Mouse (Mus musculus) CD4-positive, CD25-positive, alpha-beta regulatory T cell, adult 4 months (primary cell): ENCODE data around the gene Limk1. TPM values are rescaled to one million over a fixed set of nuclear protein-coding genes. Genes with fewer than 3 reads are reported as not detected.
"Not testable (repeated sequence)": the region's sequence is repeated elsewhere in the genome, so short reads cannot be mapped to it uniquely, and the experiment has no call there.

ENCODE experiments used
- ATAC-seq: one replicate; pipeline ENCODE4 v1.8.0; 2017
- polyA plus RNA-seq, 2 experiments: library from polyadenylated mRNA; unstranded; fragments of 100-300 nt; shearing (Covaris generic); gene quantifications; one replicate each; pipeline ENCODE4 v1.2.1; 2017

The Limk1 gene
- polyA plus RNA-seq, 2 experiments from 2014 or later, result 3.8 to 6.9 TPM

DNA sequence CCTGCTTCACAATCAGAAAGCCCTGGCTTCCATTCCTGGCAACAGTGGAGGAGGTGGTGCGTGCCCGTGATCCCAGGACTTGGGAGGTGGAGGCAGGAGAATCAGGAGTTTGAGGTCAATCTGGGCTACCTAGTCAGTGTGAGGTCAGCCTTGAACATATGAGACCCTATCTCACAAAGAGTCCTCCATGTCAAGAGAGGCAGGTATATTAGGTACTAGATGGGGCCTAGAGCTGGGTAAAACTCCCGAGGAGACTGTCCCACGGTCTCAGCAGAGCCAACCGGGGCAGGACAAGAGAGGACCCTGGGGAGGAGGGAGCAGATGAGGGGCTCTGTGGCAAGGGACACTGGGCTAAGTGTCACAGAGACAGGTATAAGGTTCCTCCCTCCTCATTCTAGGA lies 10.9 kb downstream of the Limk1 start:
- no peak for ATAC-seq

DNA sequence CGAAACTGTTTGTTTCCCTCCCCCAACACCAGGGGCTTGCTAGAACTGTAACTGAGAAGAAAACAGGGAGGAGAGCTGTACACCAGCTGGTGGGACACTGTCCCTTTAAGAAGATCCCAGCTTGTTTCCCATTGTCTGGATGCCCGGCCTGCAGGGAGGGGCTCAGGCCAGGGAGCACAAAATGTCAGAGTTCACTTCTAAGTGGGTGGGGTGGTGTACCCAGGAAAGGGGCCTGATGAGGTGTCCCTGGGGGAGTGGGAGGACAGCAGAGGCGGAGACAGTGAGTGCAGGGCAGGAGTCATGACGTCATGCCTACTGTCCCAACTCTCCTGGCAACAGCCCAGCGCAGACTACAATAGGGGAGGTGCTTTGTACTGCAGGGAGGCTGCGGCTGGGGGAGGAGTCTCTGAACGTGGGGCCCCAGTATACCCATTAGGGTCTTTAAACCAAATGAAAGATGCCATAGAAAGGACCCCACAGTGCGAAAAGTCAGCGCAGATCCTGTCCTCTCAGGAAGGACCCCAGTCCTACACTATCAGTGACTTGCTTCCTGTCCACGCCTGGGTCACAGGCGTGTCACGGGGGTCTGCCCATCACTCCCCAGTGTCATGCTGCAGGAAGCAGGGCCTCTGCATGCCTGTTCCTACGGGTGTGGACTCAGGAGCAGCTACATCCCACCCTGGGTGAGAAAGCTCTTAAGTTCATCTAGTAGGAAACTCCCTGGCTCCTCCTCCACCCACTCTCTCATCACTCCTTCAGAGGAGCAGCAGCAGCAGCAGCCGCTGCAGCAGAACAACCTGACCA lies 12.2 kb downstream of the Limk1 start:
- peak; percentile 85 for ATAC-seq

DNA sequence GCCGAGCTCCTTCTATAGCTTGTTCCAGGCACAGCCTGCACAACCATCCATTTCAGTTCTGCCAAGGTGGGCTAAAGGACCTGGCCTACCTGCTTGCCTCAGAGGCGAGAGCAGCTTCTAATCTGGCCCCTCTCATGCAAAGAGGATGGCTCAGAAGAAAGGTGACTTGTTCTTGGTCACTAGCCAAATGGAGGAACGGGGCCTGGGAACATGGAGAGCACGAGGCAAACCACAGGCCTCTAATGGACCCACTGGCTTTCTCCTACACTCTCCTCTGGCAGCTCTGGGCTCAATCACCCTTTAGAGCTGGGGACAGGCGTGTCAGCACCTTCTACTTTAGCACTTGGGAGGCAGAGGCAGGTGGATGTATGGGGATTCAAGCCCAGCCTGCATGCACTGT lies 13.4 kb downstream of the Limk1 start:
- no peak for ATAC-seq

GRCm38 (mm10) chr5:134672611-134673010 lies 15.8 kb downstream of the Limk1 start:
- ATAC-seq, result no peak

DNA sequence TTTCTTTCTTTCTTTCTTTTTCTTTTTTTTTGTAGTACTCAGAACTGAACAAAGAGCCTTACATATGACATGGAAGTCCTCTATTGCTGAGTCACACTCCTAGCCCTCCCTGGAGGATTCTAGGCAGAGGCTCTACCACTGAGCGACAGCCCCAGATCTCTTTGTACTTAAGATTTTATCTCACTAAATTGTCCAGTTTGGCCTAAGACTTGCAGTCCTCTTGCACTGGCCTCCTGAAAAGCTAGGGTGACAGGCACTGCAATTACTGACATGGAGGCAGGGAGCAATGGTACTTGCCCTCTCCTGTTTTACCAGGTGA lies 16.2 kb downstream of the Limk1 start:
- no peak for ATAC-seq

DNA sequence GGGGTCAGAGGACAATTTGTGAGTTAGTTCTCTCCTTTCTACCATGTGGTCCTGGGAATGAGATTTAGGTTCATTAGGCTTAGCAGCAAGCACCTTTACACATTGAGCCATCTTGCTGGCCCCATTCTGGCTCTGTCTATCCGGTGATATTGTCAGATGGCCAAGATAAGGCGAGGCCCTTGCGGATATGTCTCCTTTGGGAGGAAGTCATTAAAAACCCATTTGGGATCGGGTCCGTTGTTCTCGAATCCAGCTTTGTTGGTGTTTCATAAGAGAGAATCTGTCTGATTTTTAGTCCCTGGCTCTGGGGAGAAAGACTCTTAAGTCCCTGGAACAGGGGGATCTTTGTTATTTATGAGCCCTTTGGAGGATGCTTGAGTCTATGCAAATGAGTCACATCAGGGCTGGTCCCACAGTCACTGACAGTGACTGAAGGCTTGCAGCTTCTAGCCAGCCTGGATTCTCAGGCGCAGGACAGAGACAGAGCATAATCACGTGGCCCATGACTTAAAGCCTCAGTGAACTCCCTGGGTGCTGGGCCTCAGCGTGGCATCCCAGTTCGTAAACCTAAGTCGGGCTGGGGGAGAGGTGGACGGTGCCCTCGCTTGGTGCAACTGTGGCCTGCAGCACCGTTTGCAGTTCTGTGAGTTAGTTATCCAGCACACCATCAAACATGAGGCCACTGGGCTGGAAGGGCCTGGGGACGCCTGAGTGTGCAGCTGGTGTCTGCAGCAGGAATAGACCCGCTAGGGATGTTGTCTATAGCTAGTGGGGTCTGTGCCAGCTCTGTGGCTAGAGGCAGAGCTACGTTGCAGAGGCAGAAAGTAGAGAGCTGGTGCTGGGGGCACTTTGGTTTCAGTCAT lies 16.8 kb downstream of the Limk1 start:
- no peak for ATAC-seq

GRCm38 (mm10) chr5:134669001-134669708 lies 19.2 kb downstream of the Limk1 start:
- no peak for ATAC-seq

DNA sequence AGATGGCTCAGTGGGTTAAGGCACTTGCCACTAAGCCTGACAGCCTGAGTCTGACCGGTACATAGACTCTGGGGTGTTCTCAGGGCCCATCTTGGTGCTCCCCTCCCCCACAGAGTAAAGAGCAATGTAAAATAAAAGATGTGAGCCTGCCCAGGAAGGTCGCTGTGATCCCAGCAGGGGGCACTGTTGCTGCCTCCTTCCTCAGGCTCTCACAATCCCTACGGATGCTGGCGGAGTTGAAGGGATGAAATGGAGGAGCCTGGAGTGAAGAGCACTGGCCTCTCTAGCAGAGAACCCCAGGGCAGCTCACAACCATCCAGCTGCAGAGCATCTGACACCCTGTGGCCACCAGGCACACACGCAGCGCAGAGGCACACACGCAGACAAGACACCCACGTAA lies 19.9 kb downstream of the Limk1 start:
- ATAC-seq, result no peak

- ATAC-seq, result no peak
Measured at GRCm38 (mm10) chr5:134656708-134657107, 31.7 kb downstream of the Limk1 start.

- ATAC-seq, result no peak
Measured at GRCm38 (mm10) chr5:134652015-134652414, 36.4 kb downstream of the Limk1 start.

DNA sequence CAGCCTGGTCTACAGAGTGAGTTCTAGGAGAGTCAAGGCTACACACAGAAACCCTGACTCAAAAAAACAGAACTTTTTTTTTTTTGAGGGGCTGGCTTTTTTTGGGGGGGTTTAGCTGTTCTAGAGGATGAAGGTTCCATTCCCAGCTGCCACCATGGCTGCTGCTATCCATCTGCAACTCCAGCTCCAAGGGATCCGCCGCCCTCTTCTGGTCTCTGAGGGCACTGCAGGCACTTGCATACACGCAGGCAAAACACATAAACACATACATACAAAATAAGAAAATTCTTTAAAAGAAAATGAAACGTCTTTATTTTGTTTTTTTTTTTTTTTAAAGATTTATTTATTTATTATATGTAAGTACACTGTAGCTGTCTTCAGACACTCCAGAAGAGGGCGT lies 37.5 kb downstream of the Limk1 start:
- ATAC-seq, result no peak

DNA sequence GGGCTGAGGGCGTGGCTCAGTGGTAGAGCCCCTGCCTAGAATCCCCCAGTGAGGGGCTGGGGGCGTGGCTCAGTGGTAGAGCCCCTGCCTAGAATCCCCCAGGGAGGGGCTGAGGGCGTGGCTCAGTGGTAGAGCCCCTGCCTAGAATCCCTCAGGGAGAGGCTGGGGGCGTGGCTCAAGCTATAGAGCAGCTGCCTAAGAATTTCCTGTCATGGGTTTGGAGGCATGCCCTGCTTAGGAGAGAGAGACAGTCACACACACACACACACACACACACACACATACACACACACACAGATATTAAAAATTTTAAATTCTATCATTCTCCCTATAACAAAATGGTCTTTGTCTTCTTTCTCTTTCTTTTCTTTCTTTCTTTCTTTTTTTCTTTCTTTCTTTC lies 39.4 kb downstream of the Limk1 start:
- not testable (repeated sequence) for ATAC-seq

- no peak for ATAC-seq
Measured at GRCm38 (mm10) chr5:134647394-134647793, 41.0 kb downstream of the Limk1 start.

GRCm38 (mm10) chr5:134646461-134646860 lies 41.9 kb downstream of the Limk1 start:
- no peak for ATAC-seq

DNA sequence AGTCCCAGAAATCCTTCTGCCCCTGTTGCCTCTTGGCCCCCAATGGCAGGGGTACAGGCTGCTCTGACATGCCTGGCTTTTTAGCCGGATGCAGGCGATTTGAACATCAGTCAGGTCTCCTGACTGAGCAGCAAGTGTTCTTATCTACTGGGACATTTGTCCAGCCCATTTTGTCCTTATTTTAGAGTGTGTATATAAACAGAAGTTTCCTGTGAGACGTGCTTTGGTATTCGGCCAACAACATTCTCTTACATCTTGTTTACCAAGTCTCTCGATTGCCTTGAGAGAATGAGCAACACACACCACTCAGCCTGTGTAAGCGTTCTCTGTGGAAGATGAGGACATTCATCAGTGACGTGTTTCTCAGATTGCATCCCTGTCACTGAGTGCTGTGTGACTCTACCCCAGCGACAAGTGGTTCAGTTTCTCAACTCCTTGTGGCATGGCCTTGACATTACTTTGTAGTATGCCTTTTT lies 43.7 kb downstream of the Limk1 start:
- ATAC-seq, result no peak

- ATAC-seq, result no peak
Measured at GRCm38 (mm10) chr5:134644121-134644520, 44.3 kb downstream of the Limk1 start.

GRCm38 (mm10) chr5:134640371-134640770 lies 48.0 kb downstream of the Limk1 start:
- no peak for ATAC-seq

- ATAC-seq, result peak; percentile 78
Measured at GRCm38 (mm10) chr5:134639269-134639682, 49.1 kb downstream of the Limk1 start, which contains the start of gene Eif4h. TSS of gene Eif4h (minus strand) at chr5:134639490.

- peak; percentile 61 for ATAC-seq
Measured at GRCm38 (mm10) chr5:134638461-134639268, 49.7 kb downstream of the Limk1 start.

DNA sequence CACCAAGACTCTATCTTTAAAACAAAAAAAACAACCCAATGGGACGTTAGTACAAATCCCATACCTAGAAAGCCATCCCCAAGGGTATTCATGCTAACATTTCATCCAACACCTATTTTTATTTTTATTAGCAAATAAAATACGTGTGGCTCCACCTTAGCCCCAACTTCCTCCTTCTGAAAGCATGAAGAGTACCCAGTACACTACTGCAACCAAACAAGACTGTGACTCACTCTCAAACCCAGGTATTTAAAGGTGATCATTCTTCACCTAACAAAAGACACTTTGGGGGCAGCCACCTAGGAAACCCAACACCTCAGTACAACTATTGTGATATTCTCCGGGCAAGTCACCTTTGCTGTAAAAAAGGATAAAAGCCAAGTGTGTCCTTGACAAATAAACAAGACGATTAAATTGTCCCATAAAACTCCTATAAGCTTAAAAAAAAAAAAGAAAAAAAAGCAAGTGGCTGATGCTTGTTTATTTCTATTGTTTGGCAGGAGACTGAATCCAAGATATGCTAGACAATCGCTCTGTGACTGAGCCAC lies 50.5 kb downstream of the Limk1 start:
- no peak for ATAC-seq

GRCm38 (mm10) chr5:134632841-134633240 lies 55.6 kb downstream of the Limk1 start:
- no peak for ATAC-seq

DNA sequence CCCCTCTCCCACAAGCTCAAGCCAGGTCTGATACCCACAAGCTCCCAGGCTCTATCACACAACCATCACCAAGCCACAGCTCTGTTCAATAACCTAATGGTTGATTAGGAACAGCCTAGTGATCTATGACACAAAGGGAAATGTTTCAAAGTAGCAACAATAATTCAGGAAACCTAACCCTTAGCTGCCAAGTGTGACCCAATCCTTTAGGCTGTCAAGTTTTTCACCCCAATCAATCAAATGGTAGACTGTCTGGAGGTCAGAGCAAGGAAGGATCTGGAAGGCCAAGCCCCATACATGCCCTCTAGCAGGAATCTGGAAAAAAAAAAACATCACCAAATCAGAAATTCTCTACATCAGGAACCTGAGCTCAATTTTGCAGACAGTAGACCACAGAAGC lies 57.6 kb downstream of the Limk1 start:
- ATAC-seq, result no peak
